Mouse (Mus musculus) myocyte (in vitro differentiated cells): Measurements from ENCODE around the gene Srgap2. TPM values are rescaled to one million over a fixed set of nuclear protein-coding genes. Genes with fewer than 3 reads are reported as not detected.

Experiments
- H3K27me3 ChIP-seq: one replicate; pipeline ENCODE4 v1.6.1; 2011; ENCODE audit not compliant: control insufficient read depth, insufficient read depth, insufficient read length
- H3K36me3 ChIP-seq: one replicate; pipeline ENCODE4 v1.6.1; 2011; ENCODE audit not compliant: control insufficient read depth, insufficient read depth
- H3K4me2 ChIP-seq: one replicate; pipeline ENCODE4 v1.6.1; 2011; ENCODE audit warnings: low read depth, control low read depth
- H3K4me3 ChIP-seq: one replicate; pipeline ENCODE4 v1.5.1; 2011; ENCODE audit warnings: mild to moderate bottlenecking, control low read depth, moderate library complexity
- H3K79me2 ChIP-seq: one replicate; pipeline ENCODE4 v1.6.1; 2011; ENCODE audit not compliant: control insufficient read depth, insufficient read depth
- H3ac ChIP-seq: one replicate; pipeline ENCODE4 v1.6.1; 2011; ENCODE audit not compliant: control insufficient read depth, insufficient read length
- CEBPB ChIP-seq: IDR thresholded peaks from 2 replicates; pipeline ENCODE4 v1.6.1; 2011; ENCODE audit warnings: mild to moderate bottlenecking, moderate library complexity; ENCODE audit not compliant: poor library complexity, insufficient read depth, severe bottlenecking
- E2F4 ChIP-seq: IDR thresholded peaks from one replicate; pipeline ENCODE4 v1.6.1; 2011; ENCODE audit warnings: mild to moderate bottlenecking, control low read depth, moderate library complexity; ENCODE audit not compliant: insufficient read depth
- MAX ChIP-seq: IDR thresholded peaks from one replicate; pipeline ENCODE4 v1.6.1; 2011; ENCODE audit warnings: low read depth, mild to moderate bottlenecking, control low read depth
- MYOD1 ChIP-seq, 3 experiments: IDR thresholded peaks; one replicate each; pipeline ENCODE4 v1.6.1; 2011; ENCODE audit warnings: control low read depth in 2 of 3, low read depth in 2 of 3, mild to moderate bottlenecking in 2 of 3, moderate library complexity in 1 of 3; ENCODE audit not compliant: insufficient read length in 2 of 3, control insufficient read depth in 1 of 3
- MYOG ChIP-seq, 3 experiments: IDR thresholded peaks; one replicate each; pipeline ENCODE4 v1.6.1; 2011; ENCODE audit warnings: control low read depth in 2 of 3, low read depth in 2 of 3, mild to moderate bottlenecking in 2 of 3; ENCODE audit not compliant: insufficient read length in 2 of 3, control insufficient read depth in 1 of 3, insufficient read depth in 1 of 3
- POLR2A ChIP-seq: IDR thresholded peaks from one replicate; pipeline ENCODE4 v1.6.1; 2011; ENCODE audit warnings: low read depth, mild to moderate bottlenecking, control low read depth, moderate library complexity; ENCODE audit not compliant: insufficient read length
- POLR2AphosphoS2 ChIP-seq: IDR thresholded peaks from one replicate; pipeline ENCODE4 v1.6.1; 2011; ENCODE audit warnings: low read depth, control low read depth; ENCODE audit not compliant: insufficient read length
- REST ChIP-seq: IDR thresholded peaks from one replicate; pipeline ENCODE4 v1.6.1; 2011; ENCODE audit warnings: mild to moderate bottlenecking, control low read depth, moderate library complexity; ENCODE audit not compliant: insufficient read depth, insufficient read length
- SRF ChIP-seq: IDR thresholded peaks from one replicate; pipeline ENCODE4 v1.6.1; 2011; ENCODE audit warnings: low read depth; ENCODE audit not compliant: control insufficient read depth, insufficient read length
- TCF12 ChIP-seq: IDR thresholded peaks from one replicate; pipeline ENCODE4 v1.6.1; 2011; ENCODE audit warnings: mild to moderate bottlenecking, control low read depth; ENCODE audit not compliant: poor library complexity, insufficient read depth, severe bottlenecking
- TCF3 ChIP-seq: IDR thresholded peaks from one replicate; pipeline ENCODE4 v1.6.1; 2011; ENCODE audit warnings: low read depth, control low read depth; ENCODE audit not compliant: insufficient read length
- USF1 ChIP-seq: IDR thresholded peaks from one replicate; pipeline ENCODE4 v1.6.1; 2011; ENCODE audit warnings: low read depth, mild to moderate bottlenecking, control low read depth, moderate library complexity
- polyA plus RNA-seq: library from polyadenylated mRNA; unstranded; fragments of >200 nt; fragmentation: generic; extraction: Trizol; gene quantifications from one replicate; pipeline ENCODE4 v1.2.1, GENCODE M21; 2012; ENCODE audit warnings: missing spikeins

The Srgap2 gene
- polyA plus RNA-seq, 1 experiment, result 19.1 TPM

DNA sequence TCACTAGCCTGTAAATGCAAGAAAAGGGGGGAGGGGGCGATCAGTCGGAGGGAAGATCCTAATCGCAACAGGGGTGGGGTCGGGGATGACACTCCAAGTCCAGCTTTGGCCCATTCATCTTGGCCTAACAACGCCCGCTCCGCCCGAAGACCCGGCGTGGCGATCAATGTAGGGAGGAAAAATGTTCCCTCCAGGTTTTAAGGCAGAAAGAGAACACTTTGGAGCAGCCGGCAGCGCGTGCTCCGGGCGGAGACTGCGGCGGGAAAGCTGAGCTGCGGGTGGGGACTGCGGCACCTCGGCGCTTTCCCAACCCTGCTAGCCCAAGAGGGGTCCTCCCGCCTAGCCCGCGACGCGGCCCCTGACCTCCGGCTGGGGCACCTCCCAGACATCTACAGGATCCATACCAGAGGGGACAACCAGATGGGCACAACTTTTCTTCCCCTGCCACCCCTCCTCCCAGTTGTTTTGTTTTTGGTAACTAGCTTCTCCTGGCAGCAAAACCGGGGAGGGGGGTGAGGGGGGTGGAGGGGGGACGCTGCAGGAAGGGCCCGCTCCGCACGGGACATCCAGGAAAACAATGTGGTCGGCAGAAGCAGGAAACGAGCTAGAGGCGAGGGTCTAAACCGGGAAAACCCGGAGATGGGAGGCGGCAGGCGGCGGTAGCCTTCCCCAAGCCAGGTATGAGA lies 1.4 kb downstream of the Srgap2 start:
- Histone ChIP-seq H3K27me3 (no peaks in the 10 kb centered on the region), H3K4me3 (peak overlapping the region; percentile 88), H3K36me3 (no peaks in the 10 kb centered on the region), H3K79me2 (peaks cover 52% of the 10 kb centered on the region), H3ac (peak overlapping the region; percentile 59), H3K4me2 (peak overlapping the region; percentile 92)
- TF ChIP-seq POLR2AphosphoS2 (no peak), SRF (no peak), MYOG (IDR thresholded peaks at IDR 0.05; ENCODE audit: control insufficient read depth in 1 of 3, insufficient read depth in 1 of 3, insufficient read length in 2 of 3, low read depth in 2 of 3) (no peak), TCF3 (no peak), MAX (no peak), E2F4 (no peak), POLR2A (no peak), USF1 (no peak), REST (no peak), TCF12 (no peak), MYOD1 (IDR thresholded peaks at IDR 0.05; ENCODE audit: control insufficient read depth in 1 of 3, insufficient read length in 2 of 3, low read depth in 2 of 3) (no peak)

GRCm38 (mm10) chr1:131525101-131525585 lies 2.0 kb downstream of the Srgap2 start:
- Histone ChIP-seq H3K4me3 (peak overlapping the region; percentile 88), H3K4me2 (peak overlapping the region; percentile 92), H3K36me3 (no peaks in the 10 kb centered on the region), H3ac (peak overlapping the region; percentile 59), H3K79me2 (peaks cover 58% of the 10 kb centered on the region), H3K27me3 (no peaks in the 10 kb centered on the region)
- TF ChIP-seq MAX, result no peak
- no peak for TF ChIP-seq E2F4
- no peak for TF ChIP-seq REST
- TF ChIP-seq SRF, result no peak
- peak in 1 of 3 experiments; percentile 47 for TF ChIP-seq MYOG (IDR thresholded peaks at IDR 0.05; ENCODE audit: control insufficient read depth in 1 of 3, insufficient read depth in 1 of 3, insufficient read length in 2 of 3, low read depth in 2 of 3)
- peak; percentile 27 for TF ChIP-seq POLR2A
- TF ChIP-seq TCF12, result no peak
- TF ChIP-seq CEBPB, result no peak
- TF ChIP-seq USF1, result no peak
- TF ChIP-seq MYOD1 (IDR thresholded peaks at IDR 0.05; ENCODE audit: control insufficient read depth in 1 of 3, insufficient read length in 2 of 3, low read depth in 2 of 3), result peak in 2 of 3 experiments; percentile 4 to 75
- TF ChIP-seq POLR2AphosphoS2, result no peak
- TF ChIP-seq TCF3, result no peak

DNA sequence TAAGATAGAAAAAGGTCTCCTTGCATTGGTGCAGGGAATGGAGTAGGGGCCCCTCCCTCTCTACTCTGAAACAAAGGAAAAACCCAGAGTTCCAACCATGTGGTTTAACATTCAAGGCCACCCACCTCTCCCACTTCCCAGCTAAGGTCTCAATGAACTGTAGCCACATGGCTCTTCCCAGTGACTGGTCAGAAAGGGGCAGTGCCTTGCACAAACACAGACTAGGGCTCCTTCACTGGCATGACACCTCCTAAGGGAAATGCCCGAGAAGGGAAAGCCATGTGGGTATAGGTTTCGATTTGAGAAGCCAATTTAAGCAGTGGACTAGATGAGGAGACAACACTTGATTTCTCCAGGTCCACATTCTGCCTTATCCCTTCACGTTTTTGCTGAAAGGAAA lies 3.4 kb downstream of the Srgap2 start:
- TF ChIP-seq TCF12, result no peak
- no peak for TF ChIP-seq MYOG (IDR thresholded peaks at IDR 0.05; ENCODE audit: control insufficient read depth in 1 of 3, insufficient read depth in 1 of 3, insufficient read length in 2 of 3, low read depth in 2 of 3)
- TF ChIP-seq USF1, result no peak
- TF ChIP-seq SRF, result no peak
- TF ChIP-seq MYOD1 (IDR thresholded peaks at IDR 0.05; ENCODE audit: control insufficient read depth in 1 of 3, insufficient read length in 2 of 3, low read depth in 2 of 3), result no peak
- peak overlapping the region; percentile 88 for H3K4me3 ChIP-seq

DNA sequence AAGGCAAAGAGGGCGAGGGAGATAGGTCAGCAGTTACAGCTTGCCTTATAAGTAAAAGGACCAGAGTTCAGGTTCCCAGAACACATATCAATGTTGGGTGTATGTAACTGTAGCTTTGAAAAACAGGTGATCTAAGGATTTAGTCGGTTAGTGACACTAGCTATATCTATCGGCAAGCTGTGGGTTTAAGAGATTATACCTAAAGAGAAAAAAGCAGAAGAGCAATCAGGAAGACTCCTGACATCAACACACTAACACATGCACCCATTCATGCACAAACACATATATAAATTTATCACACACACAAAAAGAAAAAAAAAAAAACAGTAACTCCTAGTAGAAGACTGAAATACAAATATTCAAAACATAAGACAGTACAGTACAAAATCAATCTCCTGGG lies 10.6 kb downstream of the Srgap2 start:
- H3ac ChIP-seq, result no peak overlapping the region
- no peak overlapping the region for H3K4me3 ChIP-seq
- TF ChIP-seq MAX, result no peak
- no peak for TF ChIP-seq MYOD1 (IDR thresholded peaks at IDR 0.05; ENCODE audit: control insufficient read depth in 1 of 3, insufficient read length in 2 of 3, low read depth in 2 of 3)
- no peak for TF ChIP-seq USF1
- TF ChIP-seq CEBPB, result no peak
- no peak for TF ChIP-seq POLR2AphosphoS2
- no peak for TF ChIP-seq MYOG (IDR thresholded peaks at IDR 0.05; ENCODE audit: control insufficient read depth in 1 of 3, insufficient read depth in 1 of 3, insufficient read length in 2 of 3, low read depth in 2 of 3)
- no peak for TF ChIP-seq E2F4
- TF ChIP-seq REST, result no peak
- no peak for TF ChIP-seq TCF12
- no peak for TF ChIP-seq SRF
- H3K36me3 ChIP-seq, result no peaks in the 10 kb centered on the region
- H3K4me2 ChIP-seq, result no peak overlapping the region
- H3K79me2 ChIP-seq, result peaks cover 91% of the 10 kb centered on the region
- H3K27me3 ChIP-seq, result no peaks in the 10 kb centered on the region

More for the DNA sequence above, 3.4 kb downstream of the Srgap2 start:
- Histone ChIP-seq H3ac (no peak overlapping the region), H3K27me3 (no peaks in the 10 kb centered on the region), H3K36me3 (no peaks in the 10 kb centered on the region), H3K79me2 (peaks cover 66% of the 10 kb centered on the region), H3K4me2 (peak overlapping the region; percentile 92)

DNA sequence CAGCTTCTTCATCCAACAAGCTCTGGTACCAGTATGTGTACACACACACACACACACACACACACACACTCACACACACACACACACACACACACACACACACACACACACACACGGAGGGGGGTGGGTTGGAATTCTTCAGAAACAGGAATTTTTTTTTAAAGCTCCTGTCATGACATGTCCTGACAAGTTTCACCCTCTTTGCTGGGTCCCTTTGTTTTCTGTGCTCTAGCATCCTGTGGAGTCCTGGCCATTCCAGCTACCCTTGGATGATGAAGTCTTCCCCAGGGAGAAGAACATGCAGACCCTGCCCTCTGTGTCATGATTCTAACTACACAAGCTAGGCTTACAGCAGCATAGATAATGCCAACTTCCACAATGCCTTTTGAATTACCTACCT lies 13.0 kb downstream of the Srgap2 start:
- Histone ChIP-seq H3K4me2 (peak overlapping the region; percentile 30), H3K4me3 (no peak overlapping the region), H3K27me3 (no peaks in the 10 kb centered on the region), H3K36me3 (no peaks in the 10 kb centered on the region), H3K79me2 (peaks cover 87% of the 10 kb centered on the region), H3ac (no peak overlapping the region)
- no peak for TF ChIP-seq E2F4
- no peak for TF ChIP-seq TCF3
- no peak for TF ChIP-seq MYOD1 (IDR thresholded peaks at IDR 0.05; ENCODE audit: control insufficient read depth in 1 of 3, insufficient read length in 2 of 3, low read depth in 2 of 3)
- no peak for TF ChIP-seq MAX
- TF ChIP-seq POLR2A, result no peak
- TF ChIP-seq MYOG (IDR thresholded peaks at IDR 0.05; ENCODE audit: control insufficient read depth in 1 of 3, insufficient read depth in 1 of 3, insufficient read length in 2 of 3, low read depth in 2 of 3), result no peak
- no peak for TF ChIP-seq REST
- TF ChIP-seq TCF12, result no peak
- no peak for TF ChIP-seq POLR2AphosphoS2
- no peak for TF ChIP-seq USF1
- TF ChIP-seq SRF, result no peak
